Mouse (Mus musculus): Measurements from ENCODE around the gene Adgrd1. TPM values are rescaled to one million over a fixed set of nuclear protein-coding genes. Genes with fewer than 3 reads are reported as not detected.

Gene Adgrd1
- polyA plus RNA-seq, 2 experiments, result 0.09 TPM

- Histone ChIP-seq H3K36me3 (replicated peaks; ENCODE audit: control insufficient read depth, insufficient read depth, low read depth) (no peaks in the 10 kb centered on the region), H3K4me2 (ENCODE audit: low read depth) (no peak overlapping the region), H3K9ac (replicated peaks) (no peak overlapping the region), H3K4me1 (replicated peaks; ENCODE audit: control insufficient read depth in 2 of 2, insufficient read depth in 2 of 2, low read length in 1 of 2) (no peaks in the 10 kb centered on the region), H3K4me3 (ENCODE audit: insufficient read depth in 1 of 2, low read depth in 2 of 2, low read length in 2 of 2) (no peak overlapping the region), H3K27ac (no peak overlapping the region), H3K9me3 (ENCODE audit: control insufficient read depth, low read length) (no peaks in the 10 kb centered on the region), H3K27me3 (ENCODE audit: control insufficient read depth, insufficient read depth, low read length) (no peaks in the 10 kb centered on the region)
- TF ChIP-seq EP300 (IDR thresholded peaks at IDR 0.05; ENCODE audit: low read depth), result no peak
- TF ChIP-seq CTCF (IDR thresholded peaks at IDR 0.05; ENCODE audit: low read depth), result no peak
- ATAC-seq (ENCODE audit: insufficient read depth) (no peak), DNase-seq (ENCODE audit: low read depth in 3 of 3, low spot score in 3 of 3) (no peak)
- 65% methylated on average over 13 of the region's 13 CpGs for WGBS (ENCODE audit: insufficient replicate concordance)
Observed at GRCm38 (mm10) chr5:129113741-129114476, 17.4 kb downstream of the Adgrd1 start.

GRCm38 (mm10) chr5:129116299-129116698 lies 19.7 kb downstream of the Adgrd1 start:
- DNase-seq (ENCODE audit: low read depth in 3 of 3, low spot score in 3 of 3), result no peak
- ATAC-seq (ENCODE audit: insufficient read depth), result no peak
- H3K4me3 ChIP-seq (ENCODE audit: insufficient read depth in 1 of 2, low read depth in 2 of 2, low read length in 2 of 2), result no peak overlapping the region
- no peaks in the 10 kb centered on the region for H3K27me3 ChIP-seq (ENCODE audit: control insufficient read depth, insufficient read depth, low read length)
- H3K4me1 ChIP-seq (replicated peaks; ENCODE audit: control insufficient read depth in 2 of 2, insufficient read depth in 2 of 2, low read length in 1 of 2), result no peaks in the 10 kb centered on the region
- TF ChIP-seq CTCF (IDR thresholded peaks at IDR 0.05; ENCODE audit: low read depth), result no peak
- no peak for TF ChIP-seq EP300 (IDR thresholded peaks at IDR 0.05; ENCODE audit: low read depth)
- no peaks in the 10 kb centered on the region for H3K36me3 ChIP-seq (replicated peaks; ENCODE audit: control insufficient read depth, insufficient read depth, low read depth)
- 54% methylated on average over 8 of the region's 8 CpGs for WGBS (ENCODE audit: insufficient replicate concordance)
- H3K4me2 ChIP-seq (ENCODE audit: low read depth), result no peak overlapping the region
- H3K9ac ChIP-seq (replicated peaks), result no peak overlapping the region
- no peak overlapping the region for H3K27ac ChIP-seq
- no peaks in the 10 kb centered on the region for H3K9me3 ChIP-seq (ENCODE audit: control insufficient read depth, low read length)

DNA sequence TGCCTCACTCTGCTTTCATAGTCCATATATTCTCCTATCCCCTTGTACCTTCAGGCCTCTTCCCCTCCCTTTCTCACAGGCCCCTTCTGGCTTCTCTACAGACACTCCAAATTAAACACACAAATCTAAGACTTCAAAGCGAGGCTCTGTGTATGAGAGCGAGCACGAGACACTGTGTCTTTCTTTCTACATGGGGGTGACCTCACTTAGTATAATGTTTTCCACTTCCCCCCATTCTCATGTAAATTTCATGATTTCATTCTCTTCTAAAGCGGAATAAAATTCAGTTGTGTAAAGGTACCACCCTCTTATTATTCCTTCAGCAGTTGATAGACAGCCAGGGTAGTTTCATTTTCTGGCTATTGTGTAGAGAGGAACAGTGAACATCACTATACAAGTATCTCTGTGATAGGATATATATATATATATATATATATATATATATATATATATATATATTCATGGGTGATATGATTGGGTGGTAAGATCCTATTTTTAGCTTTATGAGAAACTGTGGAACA lies 21.1 kb downstream of the Adgrd1 start:
- Histone ChIP-seq H3K4me2 (ENCODE audit: low read depth) (no peak overlapping the region), H3K4me3 (ENCODE audit: insufficient read depth in 1 of 2, low read depth in 2 of 2, low read length in 2 of 2) (no peak overlapping the region), H3K4me1 (replicated peaks; ENCODE audit: control insufficient read depth in 2 of 2, insufficient read depth in 2 of 2, low read length in 1 of 2) (no peaks in the 10 kb centered on the region), H3K9ac (replicated peaks) (no peak overlapping the region), H3K9me3 (ENCODE audit: control insufficient read depth, low read length) (no peaks in the 10 kb centered on the region), H3K36me3 (replicated peaks; ENCODE audit: control insufficient read depth, insufficient read depth, low read depth) (no peaks in the 10 kb centered on the region), H3K27ac (no peak overlapping the region), H3K27me3 (ENCODE audit: control insufficient read depth, insufficient read depth, low read length) (no peaks in the 10 kb centered on the region)
- no peak for ATAC-seq (ENCODE audit: insufficient read depth)
- DNase-seq (ENCODE audit: low read depth in 3 of 3, low spot score in 3 of 3), result no peak
- WGBS (ENCODE audit: insufficient replicate concordance), result 63% methylated on average over 4 of the region's 4 CpGs
- TF ChIP-seq CTCF (IDR thresholded peaks at IDR 0.05; ENCODE audit: low read depth), result no peak
- no peak for TF ChIP-seq EP300 (IDR thresholded peaks at IDR 0.05; ENCODE audit: low read depth)

DNA sequence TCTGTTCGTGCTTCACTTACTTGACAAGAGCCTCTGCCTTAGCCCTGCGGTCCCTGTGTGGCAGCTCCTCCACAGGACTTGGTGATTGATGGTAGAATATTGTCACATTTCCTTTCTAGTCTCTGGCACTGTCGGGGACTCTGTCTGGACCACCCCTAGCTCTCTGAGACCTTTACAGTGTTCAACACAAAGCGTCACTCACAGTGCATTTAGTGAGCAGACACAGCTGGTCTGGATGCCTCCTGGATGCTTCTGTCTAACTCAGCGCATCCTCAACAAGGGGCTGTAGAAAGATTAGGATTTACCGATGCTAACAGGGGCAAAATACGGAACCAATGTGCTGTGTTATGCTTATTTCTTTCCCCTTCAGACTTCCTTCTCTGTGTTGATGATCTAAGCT lies 22.0 kb downstream of the Adgrd1 start:
- Histone ChIP-seq H3K9ac (replicated peaks) (no peak overlapping the region), H3K4me1 (replicated peaks; ENCODE audit: control insufficient read depth in 2 of 2, insufficient read depth in 2 of 2, low read length in 1 of 2) (no peaks in the 10 kb centered on the region), H3K27ac (no peak overlapping the region), H3K27me3 (ENCODE audit: control insufficient read depth, insufficient read depth, low read length) (no peaks in the 10 kb centered on the region), H3K36me3 (replicated peaks; ENCODE audit: control insufficient read depth, insufficient read depth, low read depth) (no peaks in the 10 kb centered on the region), H3K4me2 (ENCODE audit: low read depth) (no peak overlapping the region), H3K9me3 (ENCODE audit: control insufficient read depth, low read length) (no peaks in the 10 kb centered on the region), H3K4me3 (ENCODE audit: insufficient read depth in 1 of 2, low read depth in 2 of 2, low read length in 2 of 2) (no peak overlapping the region)
- TF ChIP-seq EP300 (IDR thresholded peaks at IDR 0.05; ENCODE audit: low read depth) (no peak), CTCF (IDR thresholded peaks at IDR 0.05; ENCODE audit: low read depth) (no peak)
- ATAC-seq (ENCODE audit: insufficient read depth), result no peak
- no peak for DNase-seq (ENCODE audit: low read depth in 3 of 3, low spot score in 3 of 3)
- 46% methylated on average over 7 of the region's 7 CpGs for WGBS (ENCODE audit: insufficient replicate concordance)

DNA sequence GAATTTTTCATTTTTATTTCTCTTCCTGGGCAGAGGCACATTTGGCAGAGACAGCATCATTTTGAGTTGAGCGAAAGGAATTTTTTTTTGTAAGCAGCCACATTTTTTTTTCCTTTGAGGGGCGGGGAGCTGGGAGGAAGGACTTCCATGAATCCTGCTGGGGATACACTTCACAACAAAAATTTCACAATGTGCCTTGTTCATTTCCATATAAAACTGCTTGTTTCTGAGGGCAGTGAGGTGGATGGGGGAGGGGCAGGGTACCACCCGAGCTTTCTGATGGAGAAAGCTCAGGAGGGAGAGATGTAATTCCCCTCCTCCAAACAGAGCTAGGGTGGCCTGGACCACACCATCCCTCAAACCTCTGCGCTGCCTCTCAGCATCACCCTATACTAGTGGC lies 22.6 kb downstream of the Adgrd1 start:
- ATAC-seq (ENCODE audit: insufficient read depth), result no peak
- WGBS (ENCODE audit: insufficient replicate concordance), result 57% methylated on average over 4 of the region's 4 CpGs

More for the DNA sequence above, 22.6 kb downstream of the Adgrd1 start:
- DNase-seq (ENCODE audit: low read depth in 3 of 3, low spot score in 3 of 3), result no peak
- H3K36me3 ChIP-seq (replicated peaks; ENCODE audit: control insufficient read depth, insufficient read depth, low read depth), result no peaks in the 10 kb centered on the region
- no peaks in the 10 kb centered on the region for H3K27me3 ChIP-seq (ENCODE audit: control insufficient read depth, insufficient read depth, low read length)
- H3K9ac ChIP-seq (replicated peaks), result no peak overlapping the region
- no peaks in the 10 kb centered on the region for H3K4me1 ChIP-seq (replicated peaks; ENCODE audit: control insufficient read depth in 2 of 2, insufficient read depth in 2 of 2, low read length in 1 of 2)
- TF ChIP-seq EP300 (IDR thresholded peaks at IDR 0.05; ENCODE audit: low read depth), result no peak
- TF ChIP-seq CTCF (IDR thresholded peaks at IDR 0.05; ENCODE audit: low read depth), result no peak
- no peak overlapping the region for H3K4me3 ChIP-seq (ENCODE audit: insufficient read depth in 1 of 2, low read depth in 2 of 2, low read length in 2 of 2)
- H3K4me2 ChIP-seq (ENCODE audit: low read depth), result no peak overlapping the region
- no peaks in the 10 kb centered on the region for H3K9me3 ChIP-seq (ENCODE audit: control insufficient read depth, low read length)
- no peak overlapping the region for H3K27ac ChIP-seq
